Mouse (Mus musculus) ES-Bruce4 (cell line): ENCODE results near the gene Tenm4.

Source experiments
- CTCF ChIP-seq: IDR thresholded peaks from one replicate; pipeline ENCODE4 v1.8.1; 2011; ENCODE audit warnings: low read depth, low read length
- EP300 ChIP-seq: IDR thresholded peaks from 2 replicates; pipeline ENCODE4 v1.6.1; 2011; ENCODE audit warnings: low read depth, low read length; ENCODE audit not compliant: insufficient read depth
- POLR2A ChIP-seq: IDR thresholded peaks from one replicate; pipeline ENCODE4 v1.8.1; 2011; ENCODE audit warnings: low read length; ENCODE audit not compliant: insufficient read depth

DNA sequence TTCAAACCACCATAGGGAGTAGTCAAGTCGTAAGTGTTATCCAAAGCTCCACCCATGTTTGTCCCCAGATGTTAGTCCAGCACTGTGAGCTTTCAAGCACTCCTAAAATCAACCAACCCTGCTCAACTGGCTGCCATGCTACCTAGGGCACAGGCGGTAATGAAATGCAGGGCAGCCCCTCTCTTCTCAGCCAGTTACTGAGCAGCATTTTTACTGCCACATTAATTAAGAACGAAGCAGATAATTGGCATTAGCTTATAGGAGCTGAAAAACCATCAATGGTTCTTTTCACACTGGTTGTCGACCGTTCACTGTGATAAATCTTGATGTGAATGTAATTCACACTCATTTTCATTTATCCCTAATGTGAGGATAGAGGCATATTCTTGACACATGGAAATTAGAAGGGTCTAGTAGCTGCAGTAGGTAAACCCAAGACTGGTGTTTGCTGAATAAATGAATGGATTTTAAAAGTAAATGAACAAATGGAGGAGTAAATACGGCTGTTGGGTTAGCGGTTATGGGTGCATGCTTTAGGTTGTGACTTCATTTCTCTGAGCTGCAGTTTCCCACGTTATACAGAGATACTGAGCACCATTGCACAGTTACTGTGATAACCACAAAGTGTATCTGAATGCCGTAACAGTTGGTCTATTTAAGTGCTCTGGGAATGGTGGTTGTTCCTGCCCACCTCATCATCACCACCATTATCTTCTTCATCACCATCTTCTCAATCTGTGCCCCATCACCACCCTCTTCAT, 424.7 kb downstream of the Tenm4 start:
- no peak for TF ChIP-seq CTCF
- TF ChIP-seq POLR2A, result no peak
- no peak for TF ChIP-seq EP300
